Mouse (Mus musculus): Measurements from ENCODE around the gene Tmeff1. TPM values are rescaled to one million over a fixed set of nuclear protein-coding genes. Genes with fewer than 3 reads are reported as not detected.
"Not testable (repeated sequence)": the region's sequence is repeated elsewhere in the genome, so short reads cannot be mapped to it uniquely, and the experiment has no call there.

The Tmeff1 gene
- polyA plus RNA-seq, 1 experiment from 2014 or later: 8.4 TPM

DNA sequence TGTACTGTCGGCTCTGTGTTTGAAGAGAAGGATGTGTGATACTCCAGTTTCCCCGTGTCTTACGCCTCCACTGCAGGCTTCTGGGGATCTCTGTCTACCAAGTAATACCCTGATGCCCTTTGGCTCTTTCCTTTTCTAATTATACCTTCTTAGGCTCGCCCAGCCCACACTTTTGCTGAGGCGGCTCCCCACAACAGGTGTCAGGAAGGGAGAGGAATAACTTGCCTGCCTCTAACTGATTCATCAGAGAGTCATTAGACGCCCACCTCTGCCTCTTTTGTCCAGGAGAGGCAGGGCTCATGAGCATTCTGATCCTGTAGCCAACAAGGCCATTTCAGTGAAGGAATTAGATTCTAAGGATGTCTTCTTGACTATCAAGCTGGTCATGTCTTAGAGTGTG lies 82.3 kb downstream of the Tmeff1 start:
- ATAC-seq (replicated peaks; ENCODE audit: extremely low read depth, insufficient read depth, low FRiP score): no peak
- no peaks in the 10 kb centered on the region; the same call in 1 of the 2 replicates for H3K36me3 ChIP-seq (ENCODE audit: control insufficient read depth, insufficient read depth)
- no peaks in the 10 kb centered on the region for H3K27me3 ChIP-seq (ENCODE audit: control insufficient read depth, insufficient read depth, low read length)
- no peak overlapping the region for H3K9ac ChIP-seq (ENCODE audit: low read length)
- no peaks in the 10 kb centered on the region for H3K9me3 ChIP-seq (replicated peaks; ENCODE audit: control insufficient read depth, low read length)
- no peak overlapping the region for H3K27ac ChIP-seq (ENCODE audit: low read length)
- no peak overlapping the region for H3K4me3 ChIP-seq (ENCODE audit: low read length)
- peaks cover 5% of the 10 kb centered on the region; the same call in 1 of the 2 replicates for H3K4me1 ChIP-seq (ENCODE audit: control insufficient read depth, insufficient read depth, low read length)
- 84% methylated on average over 6 of the region's 6 CpGs for WGBS
- no peak overlapping the region for H3K4me2 ChIP-seq (ENCODE audit: low read depth, low read length)

DNA sequence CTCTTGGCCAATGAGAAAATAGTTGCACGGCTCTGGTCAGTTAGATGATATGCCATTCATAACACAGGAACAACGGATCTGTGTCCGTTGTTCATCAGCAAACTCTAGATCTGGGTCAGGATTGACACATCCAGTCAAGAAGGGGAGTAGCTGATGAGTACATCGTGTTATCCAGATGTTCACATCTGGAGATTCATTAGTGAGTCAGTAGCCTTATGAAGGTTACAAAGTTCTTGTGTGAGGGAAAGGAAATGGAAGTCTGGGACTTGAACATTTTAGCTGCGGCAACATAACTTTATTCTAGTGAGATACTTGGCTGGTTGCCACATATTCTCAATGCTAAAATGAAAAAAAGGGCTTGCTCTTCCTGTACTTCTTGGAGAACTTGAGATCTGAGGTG lies 87.9 kb downstream of the Tmeff1 start:
- Histone ChIP-seq H3K27me3 (ENCODE audit: control insufficient read depth, insufficient read depth, low read length) (no peaks in the 10 kb centered on the region), H3K4me1 (ENCODE audit: control insufficient read depth, insufficient read depth, low read length) (peaks cover 5% of the 10 kb centered on the region; the same call in 1 of the 2 replicates), H3K36me3 (ENCODE audit: control insufficient read depth, insufficient read depth) (peaks cover 4% of the 10 kb centered on the region; the same call in 1 of the 2 replicates), H3K27ac (ENCODE audit: low read length) (no peak overlapping the region), H3K9ac (ENCODE audit: low read length) (no peak overlapping the region), H3K9me3 (replicated peaks; ENCODE audit: control insufficient read depth, low read length) (no peaks in the 10 kb centered on the region), H3K4me3 (ENCODE audit: low read length) (no peak overlapping the region), H3K4me2 (ENCODE audit: low read depth, low read length) (no peak overlapping the region)
- 72% methylated on average over 5 of the region's 5 CpGs for WGBS
- ATAC-seq (replicated peaks; ENCODE audit: extremely low read depth, insufficient read depth, low FRiP score): no peak

DNA sequence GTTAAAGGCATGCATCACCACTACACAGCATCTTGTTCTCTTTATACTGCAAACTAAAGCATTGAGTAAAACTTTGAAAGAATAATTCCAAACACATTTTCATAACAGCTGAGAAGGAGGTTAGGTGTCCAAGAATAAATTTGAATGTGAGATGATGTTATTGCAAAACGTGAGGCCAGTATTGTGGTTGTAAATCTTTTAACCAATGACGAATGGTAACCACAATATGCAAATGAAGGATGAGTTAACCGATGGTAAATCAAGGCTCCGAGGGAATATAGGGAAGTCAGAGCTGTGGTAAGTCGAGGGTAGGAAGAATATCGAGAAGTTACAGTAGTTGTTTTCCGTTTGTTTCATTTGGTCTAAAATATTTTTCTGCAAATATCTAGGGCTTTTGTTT lies 89.4 kb downstream of the Tmeff1 start:
- no peak overlapping the region for H3K4me3 ChIP-seq (ENCODE audit: low read length)
- H3K9ac ChIP-seq (ENCODE audit: low read length): no peak overlapping the region
- no peaks in the 10 kb centered on the region for H3K27me3 ChIP-seq (ENCODE audit: control insufficient read depth, insufficient read depth, low read length)
- H3K27ac ChIP-seq (ENCODE audit: low read length): no peak overlapping the region
- WGBS: 85% methylated on average over 7 of the region's 7 CpGs
- H3K4me2 ChIP-seq (ENCODE audit: low read depth, low read length): no peak overlapping the region
- H3K9me3 ChIP-seq (replicated peaks; ENCODE audit: control insufficient read depth, low read length): no peaks in the 10 kb centered on the region
- ATAC-seq (replicated peaks; ENCODE audit: extremely low read depth, insufficient read depth, low FRiP score): no peak
- H3K4me1 ChIP-seq (ENCODE audit: control insufficient read depth, insufficient read depth, low read length): no peaks in the 10 kb centered on the region
- peaks cover 4% of the 10 kb centered on the region; the same call in 1 of the 2 replicates for H3K36me3 ChIP-seq (ENCODE audit: control insufficient read depth, insufficient read depth)

DNA sequence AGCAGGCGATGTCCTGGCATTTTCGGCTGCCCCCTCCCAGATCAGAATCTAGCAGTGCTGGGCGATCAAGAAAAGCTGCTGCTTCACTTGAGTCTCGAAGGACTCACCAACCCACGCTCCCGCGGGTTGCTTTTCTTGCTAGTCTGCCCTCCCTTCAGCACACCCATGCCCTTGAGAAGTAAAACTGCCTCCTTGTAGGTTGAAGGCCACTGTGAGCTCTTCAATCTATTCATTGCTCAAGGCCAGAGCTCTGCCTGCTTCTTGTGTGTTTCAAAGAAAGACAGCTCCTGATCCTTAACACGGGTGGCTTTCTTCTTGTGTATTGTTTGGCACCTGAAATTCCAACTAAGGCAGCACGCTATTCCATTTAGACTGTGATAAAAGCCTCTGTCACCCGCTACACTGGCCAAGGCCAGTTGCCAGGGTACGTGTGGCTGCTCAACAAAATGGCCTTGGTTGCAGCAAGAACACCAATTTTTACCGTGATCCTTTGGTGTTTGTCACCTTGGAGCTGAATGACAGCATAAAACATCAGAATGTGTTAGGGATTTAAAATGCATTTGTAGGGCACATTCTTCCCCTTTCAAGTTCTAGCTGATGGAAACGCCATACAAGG lies 91.7 kb downstream of the Tmeff1 start:
- H3K4me2 ChIP-seq (ENCODE audit: low read depth, low read length): no peak overlapping the region
- no peak overlapping the region for H3K4me3 ChIP-seq (ENCODE audit: low read length)
- no peak overlapping the region for H3K27ac ChIP-seq (ENCODE audit: low read length)
- H3K27me3 ChIP-seq (ENCODE audit: control insufficient read depth, insufficient read depth, low read length): no peaks in the 10 kb centered on the region
- H3K9ac ChIP-seq (ENCODE audit: low read length): no peak overlapping the region
- no peak for ATAC-seq (replicated peaks; ENCODE audit: extremely low read depth, insufficient read depth, low FRiP score)
- H3K4me1 ChIP-seq (ENCODE audit: control insufficient read depth, insufficient read depth, low read length): peaks cover 8% of the 10 kb centered on the region; the same call in 1 of the 2 replicates
- no peaks in the 10 kb centered on the region for H3K9me3 ChIP-seq (replicated peaks; ENCODE audit: control insufficient read depth, low read length)
- WGBS: 91% methylated on average over 13 of the region's 13 CpGs
- peaks cover 4% of the 10 kb centered on the region; the same call in 1 of the 2 replicates for H3K36me3 ChIP-seq (ENCODE audit: control insufficient read depth, insufficient read depth)

DNA sequence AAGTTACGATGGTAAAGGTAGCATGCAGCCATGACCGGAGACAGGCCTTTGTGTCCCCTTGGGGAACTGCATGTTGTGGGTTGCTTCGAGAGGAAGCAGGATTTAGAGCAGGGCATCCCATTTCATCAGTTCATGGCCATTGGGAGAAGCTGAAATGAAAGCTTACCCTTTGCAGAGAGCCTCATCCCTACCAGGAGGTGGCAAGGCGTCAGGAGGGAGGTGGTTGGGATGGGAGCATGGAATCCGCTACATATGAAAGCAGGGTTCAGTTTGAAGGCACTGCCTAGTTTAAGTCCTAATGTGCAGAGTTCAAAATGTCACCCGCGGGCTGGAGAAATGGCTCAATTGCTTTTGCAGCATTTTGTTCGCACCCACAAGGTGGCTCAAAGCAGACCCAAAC lies 92.3 kb downstream of the Tmeff1 start:
- Histone ChIP-seq H3K36me3 (ENCODE audit: control insufficient read depth, insufficient read depth) (peaks cover 4% of the 10 kb centered on the region; the same call in 1 of the 2 replicates), H3K4me3 (ENCODE audit: low read length) (no peak overlapping the region), H3K4me1 (ENCODE audit: control insufficient read depth, insufficient read depth, low read length) (peaks cover 8% of the 10 kb centered on the region; the same call in 1 of the 2 replicates), H3K9ac (ENCODE audit: low read length) (no peak overlapping the region), H3K27ac (ENCODE audit: low read length) (no peak overlapping the region), H3K27me3 (ENCODE audit: control insufficient read depth, insufficient read depth, low read length) (no peaks in the 10 kb centered on the region), H3K9me3 (replicated peaks; ENCODE audit: control insufficient read depth, low read length) (no peaks in the 10 kb centered on the region), H3K4me2 (ENCODE audit: low read depth, low read length) (no peak overlapping the region)
- 95% methylated on average over 8 of the region's 8 CpGs for WGBS
- no peak for ATAC-seq (replicated peaks; ENCODE audit: extremely low read depth, insufficient read depth, low FRiP score)

DNA sequence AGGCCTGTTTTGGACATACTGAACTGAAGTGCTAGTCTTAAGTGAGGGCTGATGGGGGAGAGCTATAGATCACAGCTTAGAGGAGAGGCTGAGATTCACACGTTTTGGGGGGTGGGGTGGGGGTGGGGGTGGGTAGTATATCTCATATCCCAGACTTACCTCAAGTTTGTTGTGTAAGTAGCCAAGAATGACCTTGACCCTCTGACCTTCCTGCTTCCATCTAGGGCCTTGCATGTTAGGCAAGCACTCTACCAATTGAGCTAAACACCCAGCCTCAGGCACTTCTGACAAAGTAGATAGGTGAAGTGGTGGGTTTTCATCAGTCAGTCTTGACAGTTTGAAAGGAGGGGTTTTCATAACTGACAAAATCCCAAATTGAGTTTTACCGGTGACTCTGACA lies 92.8 kb downstream of the Tmeff1 start:
- Histone ChIP-seq H3K27ac (ENCODE audit: low read length) (no peak overlapping the region), H3K9ac (ENCODE audit: low read length) (no peak overlapping the region), H3K4me2 (ENCODE audit: low read depth, low read length) (no peak overlapping the region), H3K27me3 (ENCODE audit: control insufficient read depth, insufficient read depth, low read length) (no peaks in the 10 kb centered on the region), H3K9me3 (replicated peaks; ENCODE audit: control insufficient read depth, low read length) (no peaks in the 10 kb centered on the region), H3K36me3 (ENCODE audit: control insufficient read depth, insufficient read depth) (peaks cover 4% of the 10 kb centered on the region; the same call in 1 of the 2 replicates), H3K4me3 (ENCODE audit: low read length) (no peak overlapping the region), H3K4me1 (ENCODE audit: control insufficient read depth, insufficient read depth, low read length) (peaks cover 8% of the 10 kb centered on the region; the same call in 1 of the 2 replicates)
- 56% methylated on average over 2 of the region's 2 CpGs for WGBS
- ATAC-seq (replicated peaks; ENCODE audit: extremely low read depth, insufficient read depth, low FRiP score): no peak

DNA sequence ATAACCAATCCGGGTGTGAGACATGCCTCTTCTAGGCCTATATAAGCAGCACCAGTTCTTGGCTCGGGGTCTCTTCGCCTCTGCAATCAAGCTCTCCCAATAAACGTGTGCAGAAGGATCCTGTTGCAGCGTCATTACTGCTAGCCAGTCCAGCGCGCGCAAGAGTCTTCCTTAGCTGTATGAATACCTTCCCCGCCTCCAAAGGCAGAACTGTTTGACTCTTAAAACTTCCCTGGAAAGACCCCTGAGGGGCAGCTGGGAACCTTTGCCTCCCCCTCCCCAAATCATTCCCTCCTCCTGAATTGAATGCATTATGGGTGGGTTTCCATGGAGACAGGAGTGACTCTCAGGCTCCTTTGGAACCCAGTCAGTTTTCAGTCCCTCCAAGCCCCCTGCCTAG lies 93.8 kb downstream of the Tmeff1 start:
- H3K9ac ChIP-seq (ENCODE audit: low read length): no peak overlapping the region
- no peak overlapping the region for H3K4me3 ChIP-seq (ENCODE audit: low read length)
- 90% methylated on average over 9 of the region's 9 CpGs for WGBS
- H3K4me2 ChIP-seq (ENCODE audit: low read depth, low read length): no peak overlapping the region
- H3K4me1 ChIP-seq (ENCODE audit: control insufficient read depth, insufficient read depth, low read length): peaks cover 8% of the 10 kb centered on the region; the same call in 1 of the 2 replicates
- no peaks in the 10 kb centered on the region for H3K27me3 ChIP-seq (ENCODE audit: control insufficient read depth, insufficient read depth, low read length)
- ATAC-seq (replicated peaks; ENCODE audit: extremely low read depth, insufficient read depth, low FRiP score): no peak
- no peaks in the 10 kb centered on the region for H3K9me3 ChIP-seq (replicated peaks; ENCODE audit: control insufficient read depth, low read length)
- H3K27ac ChIP-seq (ENCODE audit: low read length): no peak overlapping the region
- H3K36me3 ChIP-seq (ENCODE audit: control insufficient read depth, insufficient read depth): no peaks in the 10 kb centered on the region

DNA sequence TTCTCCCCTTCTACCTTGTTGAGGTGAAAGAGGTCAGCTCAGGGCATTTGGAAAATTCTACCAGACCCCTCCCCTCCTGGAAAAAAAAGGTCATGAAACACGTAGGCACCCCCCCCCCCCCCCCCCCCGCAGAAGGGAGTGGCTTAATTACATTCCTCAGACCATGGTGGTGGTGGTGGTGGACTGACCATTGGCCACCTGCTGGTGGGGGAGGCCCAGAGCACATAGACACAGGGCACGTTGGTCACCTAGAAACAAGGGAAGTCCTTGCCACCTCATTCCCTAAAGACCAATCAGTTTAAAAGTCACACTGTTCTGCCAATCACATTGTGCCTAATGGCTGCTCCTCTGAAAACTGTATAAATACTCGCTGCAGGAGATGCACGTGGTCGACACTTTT lies 94.8 kb downstream of the Tmeff1 start:
- not testable (repeated sequence) for H3K36me3 ChIP-seq (ENCODE audit: control insufficient read depth, insufficient read depth); H3K27me3 ChIP-seq (ENCODE audit: control insufficient read depth, insufficient read depth, low read length); H3K9ac ChIP-seq (ENCODE audit: low read length); H3K4me2 ChIP-seq (ENCODE audit: low read depth, low read length); H3K4me1 ChIP-seq (ENCODE audit: control insufficient read depth, insufficient read depth, low read length); H3K4me3 ChIP-seq (ENCODE audit: low read length); H3K27ac ChIP-seq (ENCODE audit: low read length); H3K9me3 ChIP-seq (replicated peaks; ENCODE audit: control insufficient read depth, low read length); ATAC-seq (replicated peaks; ENCODE audit: extremely low read depth, insufficient read depth, low FRiP score)
- 62% methylated on average over 5 of the region's 6 CpGs for WGBS

DNA sequence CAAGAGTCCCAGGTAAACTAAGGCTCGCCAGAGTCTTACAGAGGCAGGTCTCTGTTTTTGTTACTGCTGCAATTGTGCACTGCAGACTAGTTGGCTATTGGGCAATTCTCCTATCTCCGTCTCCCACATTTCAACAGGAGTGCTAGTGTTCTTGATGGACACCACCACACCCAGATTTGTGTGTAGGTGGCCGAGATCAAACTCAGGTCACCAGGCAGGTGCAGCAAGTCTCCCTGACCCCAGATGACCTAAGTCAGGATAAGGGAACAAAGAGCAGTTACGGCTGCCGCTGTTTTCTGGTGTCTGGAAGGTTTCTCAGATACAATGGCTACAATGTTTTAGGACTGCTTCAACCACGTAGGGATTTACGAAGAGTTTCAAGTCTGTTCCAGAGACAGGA lies 95.2 kb downstream of the Tmeff1 start:
- H3K27ac ChIP-seq (ENCODE audit: low read length): no peak overlapping the region
- H3K36me3 ChIP-seq (ENCODE audit: control insufficient read depth, insufficient read depth): no peaks in the 10 kb centered on the region
- no peak for ATAC-seq (replicated peaks; ENCODE audit: extremely low read depth, insufficient read depth, low FRiP score)
- peak overlapping the region; percentile 49; the same call in 1 of the 2 replicates for H3K4me2 ChIP-seq (ENCODE audit: low read depth, low read length)
- H3K4me1 ChIP-seq (ENCODE audit: control insufficient read depth, insufficient read depth, low read length): peaks cover 8% of the 10 kb centered on the region; the same call in 1 of the 2 replicates
- H3K9me3 ChIP-seq (replicated peaks; ENCODE audit: control insufficient read depth, low read length): no peaks in the 10 kb centered on the region
- WGBS: 34% methylated on average over 7 of the region's 7 CpGs
- H3K27me3 ChIP-seq (ENCODE audit: control insufficient read depth, insufficient read depth, low read length): no peaks in the 10 kb centered on the region
- no peak overlapping the region for H3K4me3 ChIP-seq (ENCODE audit: low read length)
- no peak overlapping the region for H3K9ac ChIP-seq (ENCODE audit: low read length)

Measured in heart, embryonic 16.5 days (tissue).